Comparison of ENCODE assay signal across 16 mouse cellular contexts in the genomic region with DNA sequence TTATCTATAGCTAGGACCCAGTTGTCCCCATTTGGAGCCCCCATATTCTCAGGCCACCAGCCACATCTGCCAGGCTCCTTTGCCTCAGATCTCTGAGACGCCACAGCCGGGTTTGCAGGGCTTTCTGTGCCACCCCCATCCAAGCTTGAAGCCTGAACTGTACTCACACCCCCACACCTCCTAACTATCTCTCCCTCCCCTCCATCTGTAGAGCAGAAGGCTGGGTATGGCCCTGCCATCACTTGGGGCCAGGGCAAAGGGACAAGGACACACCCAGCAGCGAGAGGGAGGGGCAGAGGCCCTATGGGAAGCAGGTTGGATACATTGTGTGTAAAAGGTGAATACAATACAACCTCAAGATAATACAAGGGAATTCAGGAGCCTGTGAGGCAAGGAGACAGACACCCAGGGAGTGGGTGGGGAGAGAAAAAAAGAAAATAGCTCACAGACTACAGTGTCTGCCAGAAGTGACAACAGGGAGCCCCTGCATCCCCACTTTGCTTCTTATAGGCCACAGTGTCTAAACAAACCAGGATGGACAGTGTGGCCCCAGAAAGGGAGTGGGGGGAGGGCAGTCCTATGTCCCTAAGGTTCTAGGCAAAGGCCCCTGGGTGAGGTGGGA. TPM values are rescaled to one million over a fixed set of nuclear protein-coding genes. Genes with fewer than 3 reads are reported as not detected.
DNase-seq lines count a peak whose midpoint lies in the region; ATAC-seq and TF ChIP-seq lines count a peak whose summit lies in the region.
"Had no signal": no experiment of that assay in that cellular context is flagged by ENCODE, and none has a peak within 500 bp of the region (broad histone marks: within the 10 kb centered on the region; RNA-seq: fewer than 3 reads in every experiment).

No protein-coding gene starts in this region.

- peaks cover 33% of the 10 kb centered on the region for H3K4me1 ChIP-seq in forebrain, embryonic 12.5 days
- peaks cover 16% of the 10 kb centered on the region for H3K4me1 ChIP-seq in forebrain, postnatal 0 days (ENCODE audit: insufficient read depth)
- peaks cover 19% of the 10 kb centered on the region; the same call in 1 of the 2 replicates for H3K4me1 ChIP-seq in forebrain, embryonic 11.5 days (replicated peaks; ENCODE audit: control insufficient read depth, insufficient read depth, low read length)

- WGBS in forebrain, embryonic 12.5 days, result 95% methylated on average over 3 of the region's 3 CpGs
- 95% methylated on average over 3 of the region's 3 CpGs for WGBS in forebrain, postnatal 0 days
- WGBS in forebrain, embryonic 11.5 days, result 83% methylated on average over 3 of the region's 3 CpGs

- no peak for TF ChIP-seq CTCF in forebrain, postnatal 0 days (IDR thresholded peaks at IDR 0.05; ENCODE audit: low read depth)
- no peak for TF ChIP-seq CTCF in left cerebral cortex, adult 2 months (IDR thresholded peaks at IDR 0.05)

- DNase-seq in forebrain, postnatal 0 days, result no peak
- peak in 1 of 2 experiments; percentile 52 for DNase-seq in left cerebral cortex, adult 2 months (ENCODE audit: extremely low spot score in 1 of 2, low spot score in 2 of 2)
- DNase-seq in left cerebral cortex, postnatal 4 days, result no peak
- DNase-seq in left cerebral cortex, postnatal 14 days (ENCODE audit: low spot score in 2 of 2), result peak; percentile 57 to 59
- peak; percentile 51 to 72 for DNase-seq in right cerebral cortex, postnatal 36 days (ENCODE audit: low spot score in 2 of 2)
- no peak for DNase-seq in forebrain, embryonic 11.5 days (ENCODE audit: low spot score)
- DNase-seq in kidney, postnatal 14 days, result no peak
- DNase-seq: cerebellum, postnatal 10 days; kidney, postnatal 4 days had no signal

- H3K36me3 ChIP-seq in forebrain, embryonic 12.5 days (replicated peaks), result peaks cover 41% of the 10 kb centered on the region
- peaks cover 30% of the 10 kb centered on the region for H3K36me3 ChIP-seq in forebrain, postnatal 0 days (ENCODE audit: insufficient read depth)
- peaks cover 5% of the 10 kb centered on the region; the same call in 1 of the 2 replicates for H3K36me3 ChIP-seq in forebrain, embryonic 11.5 days (ENCODE audit: control insufficient read depth, insufficient read depth, low read length)

- no peak overlapping the region for H3K27ac ChIP-seq in forebrain, embryonic 12.5 days
- no peak overlapping the region for H3K27ac ChIP-seq in forebrain, postnatal 0 days (ENCODE audit: low read depth, low read length)
- peak overlapping the region; percentile 76 for H3K27ac ChIP-seq in left cerebral cortex, adult 2 months
- no peak overlapping the region for H3K27ac ChIP-seq in forebrain, embryonic 11.5 days (ENCODE audit: low read depth, low read length)
- H3K27ac ChIP-seq: embryonic facial prominence, embryonic 15.5 days; hindbrain, postnatal 0 days; limb, embryonic 13.5 days; midbrain, embryonic 15.5 days; neural tube, embryonic 12.5 days had no signal

- no peaks in the 10 kb centered on the region for H3K27me3 ChIP-seq in forebrain, embryonic 12.5 days
- H3K27me3 ChIP-seq in forebrain, postnatal 0 days (ENCODE audit: insufficient read depth, low read length), result no peaks in the 10 kb centered on the region
- H3K27me3 ChIP-seq in forebrain, embryonic 11.5 days (ENCODE audit: control insufficient read depth, insufficient read depth, low read length), result no peaks in the 10 kb centered on the region
- H3K27me3 ChIP-seq: embryonic facial prominence, embryonic 15.5 days; limb, embryonic 13.5 days; midbrain, embryonic 15.5 days; neural tube, embryonic 12.5 days had no signal

- 0 out of 2 replicates have a peak overlapping the region, but pooled peaks have one; percentile 2 for H3K9ac ChIP-seq in forebrain, embryonic 12.5 days
- no peak overlapping the region for H3K9ac ChIP-seq in forebrain, postnatal 0 days
- H3K9ac ChIP-seq in forebrain, embryonic 11.5 days (ENCODE audit: low read length), result no peak overlapping the region
- H3K9ac ChIP-seq: embryonic facial prominence, embryonic 15.5 days; midbrain, embryonic 15.5 days; neural tube, embryonic 12.5 days had no signal

- no peak overlapping the region for H3K4me3 ChIP-seq in forebrain, embryonic 12.5 days (replicated peaks)
- H3K4me3 ChIP-seq in forebrain, postnatal 0 days (ENCODE audit: low read depth, low read length), result no peak overlapping the region
- H3K4me3 ChIP-seq in left cerebral cortex, adult 2 months, result no peak overlapping the region
- H3K4me3 ChIP-seq in forebrain, embryonic 11.5 days (ENCODE audit: low read depth, low read length), result no peak overlapping the region
- H3K4me3 ChIP-seq: embryonic facial prominence, embryonic 15.5 days; limb, embryonic 13.5 days; midbrain, embryonic 15.5 days; neural tube, embryonic 12.5 days had no signal

- no peaks in the 10 kb centered on the region for H3K9me3 ChIP-seq in forebrain, embryonic 12.5 days
- no peaks in the 10 kb centered on the region for H3K9me3 ChIP-seq in forebrain, postnatal 0 days (ENCODE audit: low read length)
- no peaks in the 10 kb centered on the region for H3K9me3 ChIP-seq in forebrain, embryonic 11.5 days (ENCODE audit: control insufficient read depth, low read length)
- H3K9me3 ChIP-seq: embryonic facial prominence, embryonic 15.5 days; limb, embryonic 13.5 days; midbrain, embryonic 15.5 days; neural tube, embryonic 12.5 days had no signal

- no peak overlapping the region for H3K4me2 ChIP-seq in forebrain, embryonic 12.5 days
- H3K4me2 ChIP-seq in forebrain, postnatal 0 days (ENCODE audit: low read depth), result no peak overlapping the region
- H3K4me2 ChIP-seq in forebrain, embryonic 11.5 days (ENCODE audit: low read depth, low read length, severe bottlenecking), result no peak overlapping the region
- H3K4me2 ChIP-seq: embryonic facial prominence, embryonic 15.5 days; limb, embryonic 13.5 days; midbrain, embryonic 15.5 days; neural tube, embryonic 12.5 days had no signal

- intact Hi-C loops in left cerebral cortex, adult 2 months (cut with DNase I), result loop anchor here (10.0 kb wide), 2 partner anchors 380 kb away; a partner anchor contains a TSS
- intact Hi-C loops in left cerebral cortex, postnatal 4 days (cut with DNase I), result no loop called here
- intact Hi-C loops in left cerebral cortex, postnatal 14 days (cut with DNase I), result no loop called here

- ATAC-seq in forebrain, embryonic 12.5 days (ENCODE audit: low FRiP score), result no peak
- ATAC-seq in forebrain, postnatal 0 days, result no peak
- ATAC-seq in forebrain, embryonic 11.5 days (replicated peaks; ENCODE audit: low FRiP score), result no peak
- ATAC-seq: hindbrain, postnatal 0 days; midbrain, embryonic 15.5 days had no signal

RNA-seq across cellular contexts. Expression of a gene that starts 5.3 kb away (rescaled TPM):
- 134 and 135 TPM in 2 replicates for polyA plus RNA-seq in forebrain, embryonic 12.5 days (2016; fragmentation: Nextera tagmentation; extraction: Ambion mirVana)
- 85.6 and 112 TPM in 2 replicates for total RNA-seq in forebrain, postnatal 0 days (2014; rRNA removed)
- 57.3 and 72.9 TPM in 2 replicates for polyA plus RNA-seq in forebrain, postnatal 0 days (2015; fragmentation: Nextera tagmentation; extraction: Ambion mirVana)
- total RNA-seq in left cerebral cortex, adult 2 months (2021), result 100 to 1,000 TPM; 141 to 149 TPM
- total RNA-seq in left cerebral cortex, postnatal 4 days (2021), result 10 to 100 TPM; 73.2 to 83.6 TPM
- 100 to 1,000 TPM; 117 to 120 TPM for total RNA-seq in left cerebral cortex, postnatal 14 days (2021)
- 171 and 174 TPM in 2 replicates for polyA plus RNA-seq in forebrain, embryonic 11.5 days (2014; fragmentation: Nextera tagmentation; extraction: Ambion mirVana)

RNA-seq across cellular contexts. Expression of a gene that starts 26.3 kb away (rescaled TPM):
- polyA plus RNA-seq in forebrain, embryonic 12.5 days (2016; fragmentation: Nextera tagmentation; extraction: Ambion mirVana), result 28.1 and 32.2 TPM in 2 replicates
- total RNA-seq in forebrain, postnatal 0 days (2014; rRNA removed), result 46.5 and 50.4 TPM in 2 replicates
- polyA plus RNA-seq in forebrain, postnatal 0 days (2015; fragmentation: Nextera tagmentation; extraction: Ambion mirVana), result 54.5 and 56.8 TPM in 2 replicates
- 10 to 100 TPM; 33.9 to 34.0 TPM for total RNA-seq in left cerebral cortex, adult 2 months (2021)
- 10 to 100 TPM; 28.9 to 35.3 TPM for total RNA-seq in left cerebral cortex, postnatal 4 days (2021)
- 10 to 100 TPM; 33.0 to 37.4 TPM for total RNA-seq in left cerebral cortex, postnatal 14 days (2021)
- 34.9 and 38.6 TPM in 2 replicates for polyA plus RNA-seq in forebrain, embryonic 11.5 days (2014; fragmentation: Nextera tagmentation; extraction: Ambion mirVana)

RNA-seq across cellular contexts. Expression of a gene that starts 34.2 kb away (rescaled TPM):
- polyA plus RNA-seq in forebrain, embryonic 12.5 days (2016; fragmentation: Nextera tagmentation; extraction: Ambion mirVana), result 0.62 and 1.1 TPM in 2 replicates
- total RNA-seq in forebrain, postnatal 0 days (2014; rRNA removed), result 5.5 and 8.7 TPM in 2 replicates
- 2.4 and 4.5 TPM in 2 replicates for polyA plus RNA-seq in forebrain, postnatal 0 days (2015; fragmentation: Nextera tagmentation; extraction: Ambion mirVana)
- 10 to 100 TPM; 44.7 to 50.3 TPM for total RNA-seq in left cerebral cortex, adult 2 months (2021)
- total RNA-seq in left cerebral cortex, postnatal 4 days (2021), result 10 to 100 TPM; 14.1 to 22.9 TPM
- 10 to 100 TPM; 32.1 to 33.3 TPM for total RNA-seq in left cerebral cortex, postnatal 14 days (2021)
- 0.86 and 0.87 TPM in 2 replicates for polyA plus RNA-seq in forebrain, embryonic 11.5 days (2014; fragmentation: Nextera tagmentation; extraction: Ambion mirVana)

RNA-seq across cellular contexts. Expression of a gene that starts 37.2 kb away (rescaled TPM):
- polyA plus RNA-seq in forebrain, embryonic 12.5 days (2016; fragmentation: Nextera tagmentation; extraction: Ambion mirVana), result not detected in 2 replicates
- not detected in 2 replicates for total RNA-seq in forebrain, postnatal 0 days (2014; rRNA removed)
- not detected in 2 replicates for polyA plus RNA-seq in forebrain, postnatal 0 days (2015; fragmentation: Nextera tagmentation; extraction: Ambion mirVana)
- under 1 TPM in 1 of 2 experiments, not detected in 1; 0.54 TPM for total RNA-seq in left cerebral cortex, adult 2 months (2021)
- total RNA-seq in left cerebral cortex, postnatal 4 days (2021), result not detected
- under 1 TPM in 1 of 2 experiments, not detected in 1; 0.33 TPM for total RNA-seq in left cerebral cortex, postnatal 14 days (2021)
- polyA plus RNA-seq in forebrain, embryonic 11.5 days (2014; fragmentation: Nextera tagmentation; extraction: Ambion mirVana), result not detected in 2 replicates
- polyA plus RNA-seq: heart, embryonic 14.5 days; midbrain, embryonic 15.5 days; neural tube, embryonic 12.5 days had no signal

RNA-seq across cellular contexts. Expression of a gene that starts 38.8 kb away (rescaled TPM):
- 0.11 and 0.19 TPM in 2 replicates for polyA plus RNA-seq in forebrain, embryonic 12.5 days (2016; fragmentation: Nextera tagmentation; extraction: Ambion mirVana)
- total RNA-seq in forebrain, postnatal 0 days (2014; rRNA removed), result 0.15 TPM in 1 of 2 replicates, not detected in the other
- 0.14 and 0.29 TPM in 2 replicates for polyA plus RNA-seq in forebrain, postnatal 0 days (2015; fragmentation: Nextera tagmentation; extraction: Ambion mirVana)
- under 1 TPM in 1 of 2 experiments, not detected in 1; 0.56 TPM for total RNA-seq in left cerebral cortex, adult 2 months (2021)
- under 1 TPM; 0.44 TPM for total RNA-seq in left cerebral cortex, postnatal 4 days (2021)
- under 1 TPM in 1 of 2 experiments, not detected in 1; 0.27 TPM for total RNA-seq in left cerebral cortex, postnatal 14 days (2021)
- polyA plus RNA-seq in forebrain, embryonic 11.5 days (2014; fragmentation: Nextera tagmentation; extraction: Ambion mirVana), result 0.21 TPM in 1 of 2 replicates, not detected in the other

Comparison
In these comparisons a context has a peak if more than half of its experiments do, and no peak if none do; other contexts are left out.
1. DNase-seq: peak in left cerebral cortex, postnatal 14 days (2 of 2) and right cerebral cortex, postnatal 36 days (2 of 2); none in forebrain, postnatal 0 days (single experiment), left cerebral cortex, postnatal 4 days (single experiment), forebrain, embryonic 11.5 days (single experiment) and kidney, postnatal 14 days (single experiment).